Mouse (Mus musculus) neural tube, embryonic 14.5 days (tissue): Measurements from ENCODE around the gene Gm9887. TPM values are rescaled to one million over a fixed set of nuclear protein-coding genes. Genes with fewer than 3 reads are reported as not detected.
"Not testable (repeated sequence)": the region's sequence is repeated elsewhere in the genome, so short reads cannot be mapped to it uniquely, and the experiment has no call there.

Experiments
- ATAC-seq: fragments of 200-750 bp; cut with Nextera tagmentation; 2 replicates; pipeline ENCODE4 v1.8.0; 2017; ENCODE audit warnings: low read depth, mild to moderate bottlenecking, moderate TSS enrichment, moderate library complexity
- H3K27ac ChIP-seq: fragments of 300-500 bp; sonication (generic); 2 replicates; pipeline ENCODE4 v1.5.1; 2014; ENCODE audit warnings: low read depth, mild to moderate bottlenecking, control low read depth, low read length, moderate library complexity, mixed read lengths
- H3K27me3 ChIP-seq: fragments of 300-500 bp; sonication (generic); 2 replicates; pipeline ENCODE4 v1.6.1; 2014; ENCODE audit warnings: low read length; ENCODE audit not compliant: control insufficient read depth, insufficient read depth
- H3K36me3 ChIP-seq: fragments of 300-500 bp; sonication (generic); 2 replicates; pipeline ENCODE4 v1.6.1; 2014; ENCODE audit warnings: low read length, mixed read lengths; ENCODE audit not compliant: control insufficient read depth, insufficient read depth
- H3K4me1 ChIP-seq: fragments of 300-500 bp; sonication (generic); 2 replicates; pipeline ENCODE4 v1.6.1; 2014; ENCODE audit warnings: low read length; ENCODE audit not compliant: control insufficient read depth, insufficient read depth
- H3K4me2 ChIP-seq: fragments of 300-500 bp; sonication (generic); 2 replicates; pipeline ENCODE4 v1.6.1; 2014; ENCODE audit warnings: mild to moderate bottlenecking, low read depth, low read length, control low read depth
- H3K4me3 ChIP-seq: fragments of 300-500 bp; sonication (generic); 2 replicates; pipeline ENCODE4 v1.5.1; 2014; ENCODE audit warnings: low read depth, low read length, control low read depth, mixed read lengths
- H3K9ac ChIP-seq: fragments of 300-500 bp; sonication (generic); replicated peaks from 2 replicates; pipeline ENCODE4 v1.6.1; 2014; ENCODE audit warnings: low read depth, mild to moderate bottlenecking, control low read depth, low read length, mixed read lengths
- H3K9me3 ChIP-seq: fragments of 300-500 bp; sonication (generic); 2 replicates; pipeline ENCODE4 v1.6.1; 2016; ENCODE audit warnings: low read length; ENCODE audit not compliant: control insufficient read depth
- WGBS: fragments of 180-500 bp; shearing (Covaris S2); extraction: QIAGEN DNeasy Blood & Tissue Kit; methylation state at CpG from one replicate; pipeline ENCODE4 v1.1.7; 2014; 5-methylcytosine and 5-hydroxymethylcytosine counted together
- polyA plus RNA-seq: library from polyadenylated mRNA; unstranded; fragments of >200 nt; fragmentation: Nextera tagmentation; extraction: Ambion mirVana; gene quantifications from 2 replicates; pipeline ENCODE4 v1.2.1, GENCODE M21; 2014

The Gm9887 gene
- polyA plus RNA-seq, 1 experiment from 2014 or later: 1.0 TPM

DNA sequence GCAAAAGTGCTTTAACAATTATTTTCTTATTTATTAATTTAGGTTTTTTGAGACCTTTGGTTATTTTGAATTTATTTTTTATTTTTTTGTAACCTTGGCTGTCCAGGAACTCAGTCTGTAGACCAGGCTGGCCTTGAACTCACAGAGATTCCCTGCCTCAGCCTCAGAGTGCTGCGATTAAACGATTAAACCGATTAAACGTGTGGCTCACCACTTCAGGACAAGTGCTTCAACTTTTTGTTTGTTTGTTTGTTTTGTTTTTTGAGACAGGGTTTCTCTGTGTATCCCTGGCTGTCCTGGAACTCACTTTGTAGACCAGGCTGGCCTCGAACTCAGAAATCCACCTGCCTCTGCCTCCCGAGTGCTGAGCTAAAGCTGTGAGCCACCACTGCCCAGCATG lies 5.4 kb upstream of the Gm9887 start:
- not testable (repeated sequence) for ATAC-seq, H3K4me3 ChIP-seq, H3K9ac ChIP-seq, H3K9me3 ChIP-seq, H3K36me3 ChIP-seq, H3K27ac ChIP-seq, H3K27me3 ChIP-seq, H3K4me2 ChIP-seq
- H3K4me1 ChIP-seq: peaks cover 16% of the 10 kb centered on the region
- WGBS: 95% methylated on average over 6 of the region's 6 CpGs

DNA sequence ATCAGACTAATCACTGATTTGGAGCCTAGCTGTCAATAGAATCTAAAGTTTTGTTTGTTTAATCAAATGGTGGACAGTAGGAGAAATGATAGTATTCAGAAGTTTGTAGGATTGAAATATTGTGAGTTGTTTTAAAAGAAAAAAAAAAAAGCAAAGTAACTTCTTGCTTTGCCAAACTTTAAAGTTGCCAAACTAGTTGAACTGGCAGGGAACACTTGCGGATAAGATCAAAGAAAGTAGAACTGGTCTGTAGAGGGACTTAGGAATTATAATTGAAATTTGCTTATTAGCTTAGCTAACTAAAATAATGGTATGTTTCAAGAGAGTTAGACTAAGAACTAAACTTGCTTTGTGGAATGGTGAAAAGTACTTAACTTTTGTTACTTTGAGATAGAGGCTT lies 4.9 kb upstream of the Gm9887 start:
- H3K36me3 ChIP-seq: no peaks in the 10 kb centered on the region
- no peak overlapping the region for H3K4me3 ChIP-seq
- 98% methylated on average over 1 of the region's 1 CpGs for WGBS
- no peak overlapping the region for H3K9ac ChIP-seq
- no peak overlapping the region for H3K4me2 ChIP-seq
- no peaks in the 10 kb centered on the region for H3K27me3 ChIP-seq
- no peak for ATAC-seq
- H3K9me3 ChIP-seq: no peaks in the 10 kb centered on the region
- H3K27ac ChIP-seq: no peak overlapping the region
- H3K4me1 ChIP-seq: peaks cover 16% of the 10 kb centered on the region

DNA sequence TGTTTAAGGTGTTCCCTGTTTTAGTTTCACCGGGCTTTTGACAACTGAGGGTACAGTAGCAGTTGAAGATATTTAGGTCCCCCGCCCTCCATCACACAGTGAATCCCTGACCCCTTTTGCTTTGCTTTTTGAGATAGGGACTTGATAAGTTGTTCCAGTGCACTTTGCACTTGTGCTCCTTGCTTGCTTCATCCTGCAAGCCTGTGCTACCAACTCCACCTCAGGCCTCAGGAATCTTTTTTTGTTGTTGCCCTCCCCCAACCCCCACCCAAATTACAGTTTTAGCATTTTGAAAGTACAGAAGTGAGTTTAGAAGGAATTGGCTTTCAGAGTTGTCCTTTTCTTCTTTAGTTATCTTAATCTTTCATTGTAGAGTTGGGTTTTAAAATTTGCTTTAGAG lies 3.9 kb upstream of the Gm9887 start:
- Histone ChIP-seq H3K36me3 (no peaks in the 10 kb centered on the region), H3K27me3 (no peaks in the 10 kb centered on the region), H3K9ac (no peak overlapping the region), H3K4me2 (no peak overlapping the region), H3K4me1 (peaks cover 16% of the 10 kb centered on the region), H3K4me3 (no peak overlapping the region), H3K27ac (no peak overlapping the region), H3K9me3 (no peaks in the 10 kb centered on the region)
- WGBS: 95% methylated on average over 2 of the region's 2 CpGs
- no peak for ATAC-seq

DNA sequence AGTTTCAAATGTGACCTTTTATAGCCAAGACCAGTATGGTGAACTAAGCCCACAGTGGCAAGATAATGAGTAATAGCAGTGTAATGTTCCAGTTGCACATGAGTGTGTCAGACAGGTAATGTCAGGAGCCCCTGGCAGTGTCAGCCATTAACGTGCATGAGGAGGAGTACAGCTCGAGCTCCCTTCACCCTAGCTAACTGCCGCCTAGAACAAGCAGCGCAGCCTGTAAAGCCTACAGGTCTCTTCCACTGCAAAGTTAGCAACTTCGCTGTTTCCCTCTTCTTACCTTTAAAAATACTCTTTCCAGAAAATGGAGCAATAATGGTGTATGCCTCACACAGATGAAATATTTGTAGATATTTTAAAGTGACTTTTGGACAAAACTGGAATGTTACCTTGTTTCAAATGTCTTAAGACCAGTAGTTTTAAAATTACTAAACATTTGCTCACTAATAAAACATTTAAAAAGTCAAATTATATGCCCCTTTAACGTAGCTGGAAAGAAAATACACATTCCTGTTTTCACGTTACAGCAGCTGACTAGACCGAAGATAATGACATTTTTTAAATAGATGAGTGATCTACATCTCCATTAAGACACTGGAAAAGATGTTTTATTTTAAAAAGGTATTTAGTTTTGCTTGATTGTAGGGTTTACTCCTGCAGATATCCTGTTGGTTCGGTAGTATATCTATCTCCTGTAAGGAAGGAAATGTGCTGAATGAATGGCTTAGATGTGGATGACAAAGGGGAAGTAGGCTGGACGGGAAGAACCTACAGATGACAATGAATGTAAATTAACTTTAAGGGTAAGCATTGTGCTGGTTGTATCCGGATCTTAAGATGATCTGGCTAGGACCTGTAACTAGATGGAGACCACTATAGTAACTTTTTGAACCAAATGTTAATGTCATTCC lies 1.9 kb upstream of the Gm9887 start:
- no peaks in the 10 kb centered on the region for H3K9me3 ChIP-seq
- H3K27ac ChIP-seq: no peak overlapping the region
- peak overlapping the region; percentile 99 for H3K4me3 ChIP-seq
- ATAC-seq: no peak
- H3K4me1 ChIP-seq: peaks cover 16% of the 10 kb centered on the region
- H3K4me2 ChIP-seq: peak overlapping the region; percentile 99
- 49% methylated on average over 11 of the region's 11 CpGs for WGBS
- no peaks in the 10 kb centered on the region for H3K36me3 ChIP-seq
- H3K27me3 ChIP-seq: no peaks in the 10 kb centered on the region
- no peak overlapping the region; the same call in 1 of the 2 replicates for H3K9ac ChIP-seq

DNA sequence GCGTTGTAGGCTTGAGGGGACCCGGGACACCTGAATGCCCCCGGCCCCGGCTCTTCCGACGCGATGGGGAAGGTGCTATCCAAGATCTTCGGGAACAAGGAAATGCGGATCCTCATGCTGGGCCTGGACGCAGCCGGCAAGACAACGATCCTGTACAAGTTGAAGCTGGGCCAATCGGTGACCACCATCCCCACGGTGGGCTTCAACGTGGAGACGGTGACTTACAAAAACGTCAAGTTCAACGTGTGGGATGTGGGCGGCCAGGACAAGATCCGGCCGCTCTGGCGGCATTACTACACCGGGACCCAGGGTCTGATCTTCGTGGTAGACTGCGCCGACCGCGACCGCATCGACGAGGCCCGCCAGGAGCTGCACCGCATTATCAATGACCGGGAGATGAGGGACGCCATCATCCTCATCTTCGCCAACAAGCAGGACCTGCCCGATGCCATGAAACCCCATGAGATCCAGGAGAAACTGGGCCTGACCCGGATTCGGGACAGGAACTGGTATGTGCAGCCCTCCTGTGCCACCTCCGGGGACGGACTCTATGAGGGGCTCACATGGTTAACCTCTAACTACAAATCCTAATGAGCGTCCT lies 573 bp upstream of the Gm9887 start:
- H3K4me2 ChIP-seq: peak overlapping the region; percentile 99
- H3K9ac ChIP-seq: peak overlapping the region; percentile 94
- peaks cover 16% of the 10 kb centered on the region for H3K4me1 ChIP-seq
- peak overlapping the region; percentile 89 for H3K27ac ChIP-seq
- peak; percentile 10; the same call in 1 of the 2 replicates for ATAC-seq
- 0% methylated on average over 42 of the region's 42 CpGs for WGBS
- H3K9me3 ChIP-seq: no peaks in the 10 kb centered on the region
- no peaks in the 10 kb centered on the region for H3K27me3 ChIP-seq
- no peaks in the 10 kb centered on the region for H3K36me3 ChIP-seq
- peak overlapping the region; percentile 99 for H3K4me3 ChIP-seq

DNA sequence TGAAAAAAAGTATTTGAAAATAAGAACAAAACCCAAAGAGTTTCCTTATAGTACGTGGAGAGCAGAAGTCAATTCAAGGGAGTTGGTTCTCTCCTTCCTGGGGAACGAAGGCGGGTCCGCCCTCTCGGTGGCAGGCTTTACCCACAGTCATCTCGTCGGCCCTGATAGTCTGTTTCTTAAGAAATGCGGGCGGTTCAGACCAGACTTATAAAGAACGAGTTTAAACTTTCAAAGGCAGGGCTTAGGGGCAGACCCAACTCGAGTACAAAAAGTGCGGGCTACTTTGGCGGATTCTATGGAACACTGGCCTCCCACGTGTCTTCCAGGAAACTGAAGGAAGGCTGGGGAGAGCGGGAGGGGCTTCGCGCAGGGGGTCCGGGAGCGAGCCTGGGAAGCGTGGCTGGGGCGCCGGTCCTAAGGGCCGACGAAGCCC lies 821 bp downstream of the Gm9887 start:
- H3K4me3 ChIP-seq: peak overlapping the region; percentile 99
- peak overlapping the region; percentile 89 for H3K27ac ChIP-seq
- peak overlapping the region; percentile 65 for H3K4me2 ChIP-seq
- H3K36me3 ChIP-seq: no peaks in the 10 kb centered on the region
- WGBS: under 1% methylated on average over 24 of the region's 24 CpGs
- peak overlapping the region; percentile 94 for H3K9ac ChIP-seq
- peak; percentile 89 for ATAC-seq
- H3K4me1 ChIP-seq: peaks cover 16% of the 10 kb centered on the region
- no peaks in the 10 kb centered on the region for H3K27me3 ChIP-seq
- H3K9me3 ChIP-seq: no peaks in the 10 kb centered on the region

DNA sequence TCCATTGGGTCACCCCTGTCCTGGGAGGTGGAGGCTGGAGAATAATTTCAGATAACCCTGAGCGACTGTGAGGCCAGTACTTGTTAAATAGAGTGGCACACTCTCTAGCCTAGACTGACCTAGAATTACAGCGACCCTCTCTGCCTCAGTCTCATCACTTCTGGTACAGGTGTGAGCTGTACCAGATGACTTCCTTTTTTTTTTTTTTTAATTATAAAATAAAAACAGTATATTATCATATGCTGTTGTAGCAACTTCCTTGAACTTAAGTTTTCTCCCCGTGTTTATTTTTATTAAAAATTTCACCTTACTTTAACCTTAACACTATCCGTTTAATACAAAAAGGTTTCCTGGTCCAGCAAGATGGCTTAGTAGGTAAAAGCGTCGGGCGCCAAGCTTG lies 1.3 kb downstream of the Gm9887 start:
- Histone ChIP-seq H3K27ac (peak overlapping the region; percentile 89; the same call in 1 of the 2 replicates), H3K4me1 (peaks cover 16% of the 10 kb centered on the region), H3K36me3 (no peaks in the 10 kb centered on the region), H3K4me3 (peak overlapping the region; percentile 99), H3K27me3 (no peaks in the 10 kb centered on the region), H3K4me2 (peak overlapping the region; percentile 65), H3K9me3 (no peaks in the 10 kb centered on the region), H3K9ac (no peak overlapping the region; the same call in 1 of the 2 replicates)
- no peak for ATAC-seq
- 20% methylated on average over 7 of the region's 7 CpGs for WGBS

DNA sequence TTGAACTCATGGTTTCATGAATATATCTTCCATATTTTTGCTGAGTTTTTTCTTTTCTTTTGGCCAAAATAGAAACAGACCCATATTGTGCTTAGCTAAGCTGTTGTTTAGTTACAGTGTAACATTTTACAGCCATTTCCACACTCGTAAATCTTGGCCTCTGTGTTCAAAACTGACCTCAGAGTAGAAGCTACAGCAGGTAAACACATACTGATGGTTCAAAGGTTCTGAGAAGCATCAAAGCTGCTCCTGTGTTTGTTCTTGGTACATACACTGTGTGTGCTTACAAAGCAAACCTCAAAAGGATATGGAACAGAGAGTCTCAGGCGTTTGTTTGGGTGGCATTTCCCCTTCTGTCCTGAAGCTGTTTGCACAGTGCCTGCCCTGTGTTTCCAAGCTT lies 4.7 kb downstream of the Gm9887 start:
- H3K36me3 ChIP-seq: no peaks in the 10 kb centered on the region
- H3K4me3 ChIP-seq: no peak overlapping the region
- H3K9ac ChIP-seq: no peak overlapping the region
- no peak overlapping the region for H3K4me2 ChIP-seq
- ATAC-seq: no peak
- no peaks in the 10 kb centered on the region for H3K9me3 ChIP-seq
- H3K27ac ChIP-seq: no peak overlapping the region
- no peaks in the 10 kb centered on the region for H3K27me3 ChIP-seq
- peaks cover 7% of the 10 kb centered on the region; the same call in 1 of the 2 replicates for H3K4me1 ChIP-seq
- 72% methylated on average over 2 of the region's 2 CpGs for WGBS

DNA sequence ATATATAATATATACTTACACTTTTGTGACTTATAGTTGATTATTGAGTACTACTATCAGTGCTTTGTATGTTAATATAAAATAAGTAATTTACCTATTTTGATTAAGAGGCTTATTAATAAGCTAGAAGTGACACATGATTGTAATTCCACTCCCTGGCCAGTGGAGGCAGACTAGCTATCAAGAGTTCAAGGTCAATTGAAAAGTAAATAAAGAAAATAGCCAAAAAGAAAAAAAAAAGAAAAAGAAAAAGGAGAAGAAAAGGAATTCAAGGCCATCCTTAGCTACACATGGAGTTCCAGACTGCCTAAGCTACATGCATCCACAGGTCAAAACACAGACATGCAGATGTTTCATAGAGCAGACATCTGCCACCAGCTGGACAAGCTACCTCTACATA lies 5.8 kb downstream of the Gm9887 start:
- H3K4me2 ChIP-seq: no peak overlapping the region
- H3K4me3 ChIP-seq: no peak overlapping the region
- no peak overlapping the region for H3K9ac ChIP-seq
- peaks cover 7% of the 10 kb centered on the region for H3K4me1 ChIP-seq
- ATAC-seq: no peak
- no peaks in the 10 kb centered on the region for H3K27me3 ChIP-seq
- no peaks in the 10 kb centered on the region for H3K9me3 ChIP-seq
- no peaks in the 10 kb centered on the region for H3K36me3 ChIP-seq
- no peak overlapping the region for H3K27ac ChIP-seq
